Mouse (Mus musculus) NIH3T3 (cell line): ENCODE data around the gene Ddx19a.
A peak's percentile ranks its signal among the peaks of the same experiment; 100 is the strongest.
"Not testable (repeated sequence)": the region's sequence is repeated elsewhere in the genome, so short reads cannot be mapped to it uniquely, and the experiment has no call there.

ENCODE experiments used
- DNase-seq: peaks from one replicate; pipeline ENCODE4 v3.0.0-alpha.2; 2012; ENCODE audit warnings: low read depth

Ddx19a gene

GRCm38 (mm10) chr8:110933272-110933671 is 64.3 kb downstream of the Ddx19a start:
- DNase-seq, result no peak

GRCm38 (mm10) chr8:110932444-110932843 is 65.2 kb downstream of the Ddx19a start:
- no peak for DNase-seq

- DNase-seq, result peak; percentile 34
Observed at GRCm38 (mm10) chr8:110931176-110931939, 66.2 kb downstream of the Ddx19a start.

GRCm38 (mm10) chr8:110929672-110930071 is 67.9 kb downstream of the Ddx19a start:
- DNase-seq, result not testable (repeated sequence)

GRCm38 (mm10) chr8:110929066-110929465 is 68.5 kb downstream of the Ddx19a start:
- no peak for DNase-seq

GRCm38 (mm10) chr8:110928435-110928834 is 69.2 kb downstream of the Ddx19a start:
- no peak for DNase-seq

- peak; percentile 60 for DNase-seq
Observed at GRCm38 (mm10) chr8:110926690-110927089, 70.9 kb downstream of the Ddx19a start.

- no peak for DNase-seq
Observed at GRCm38 (mm10) chr8:110925691-110926140, 71.9 kb downstream of the Ddx19a start.
